Mouse (Mus musculus): ENCODE measurements around the gene Cib4. TPM values are rescaled to one million over a fixed set of nuclear protein-coding genes. Genes with fewer than 3 reads are reported as not detected.

The Cib4 gene
- polyA plus RNA-seq, 2 experiments = not detected

GRCm38 (mm10) chr5:30580725-30581124 lies 35.1 kb upstream of the Cib4 start:
- ATAC-seq (ENCODE audit: insufficient read depth) = no peak
- TF ChIP-seq EP300 (IDR thresholded peaks at IDR 0.05; ENCODE audit: low read depth) = no peak
- no peak for TF ChIP-seq CTCF (IDR thresholded peaks at IDR 0.05; ENCODE audit: low read depth)

DNA sequence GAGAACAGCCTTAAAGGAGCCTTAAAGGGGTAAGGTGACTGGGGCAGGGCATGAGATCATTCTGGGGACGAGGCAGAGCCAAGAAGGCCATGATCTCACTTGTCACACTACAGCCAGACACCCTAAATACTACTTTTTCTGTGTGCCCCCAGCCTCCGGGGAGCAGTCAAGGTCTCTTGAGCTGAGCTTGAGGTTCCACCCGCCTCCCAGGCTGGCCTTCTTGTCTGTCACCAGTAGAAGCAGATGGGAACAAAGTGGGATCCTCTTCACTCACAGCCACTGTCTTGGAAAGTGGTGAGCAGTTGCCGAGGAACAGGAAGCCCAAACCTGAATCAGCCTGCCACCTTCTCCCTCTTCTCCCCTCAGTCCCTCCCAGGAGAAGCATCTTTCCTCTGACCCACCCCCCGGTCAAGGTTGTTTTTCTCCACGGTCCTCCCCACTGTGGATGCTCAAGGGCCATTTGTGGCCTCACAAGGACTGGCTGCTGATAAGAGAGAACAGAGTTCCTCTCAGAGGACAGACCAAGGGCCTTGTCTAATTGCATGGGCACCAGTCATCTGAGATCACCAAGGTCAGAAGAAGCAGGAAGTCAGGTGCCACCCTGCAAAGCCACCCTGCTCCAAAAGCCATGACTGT lies 32.9 kb upstream of the Cib4 start:
- Histone ChIP-seq H3K36me3 (replicated peaks; ENCODE audit: control insufficient read depth, insufficient read depth, low read depth) (no peaks in the 10 kb centered on the region), H3K27ac (no peak overlapping the region), H3K9me3 (ENCODE audit: control insufficient read depth, low read length) (no peaks in the 10 kb centered on the region), H3K4me3 (ENCODE audit: insufficient read depth in 1 of 2, low read depth in 2 of 2, low read length in 2 of 2) (no peak overlapping the region), H3K9ac (replicated peaks) (no peak overlapping the region), H3K4me1 (replicated peaks; ENCODE audit: control insufficient read depth in 2 of 2, insufficient read depth in 2 of 2, low read length in 1 of 2) (peaks cover 0 to 10% of the 10 kb centered on the region in 2 experiments; a peak in 2 of 4 replicates), H3K4me2 (ENCODE audit: low read depth) (no peak overlapping the region), H3K27me3 (ENCODE audit: control insufficient read depth, insufficient read depth, low read length) (no peaks in the 10 kb centered on the region)
- ATAC-seq (ENCODE audit: insufficient read depth) (no peak), DNase-seq (ENCODE audit: low read depth in 3 of 3, low spot score in 3 of 3) (no peak)
- WGBS (ENCODE audit: insufficient replicate concordance) = 51% methylated on average over 6 of the region's 6 CpGs
- no peak for TF ChIP-seq EP300 (IDR thresholded peaks at IDR 0.05; ENCODE audit: low read depth)
- TF ChIP-seq CTCF (IDR thresholded peaks at IDR 0.05; ENCODE audit: low read depth) = no peak

More at GRCm38 (mm10) chr5:30580725-30581124, 35.1 kb upstream of the Cib4 start:
- Histone ChIP-seq H3K27me3 (ENCODE audit: control insufficient read depth, insufficient read depth, low read length) (no peaks in the 10 kb centered on the region; the same call in 1 of the 2 replicates), H3K27ac (no peak overlapping the region), H3K4me2 (ENCODE audit: low read depth) (no peak overlapping the region), H3K9me3 (ENCODE audit: control insufficient read depth, low read length) (no peaks in the 10 kb centered on the region), H3K9ac (replicated peaks) (no peak overlapping the region), H3K4me3 (ENCODE audit: insufficient read depth in 1 of 2, low read depth in 2 of 2, low read length in 2 of 2) (no peak overlapping the region), H3K4me1 (replicated peaks; ENCODE audit: control insufficient read depth in 2 of 2, insufficient read depth in 2 of 2, low read length in 1 of 2) (peaks cover 0 to 10% of the 10 kb centered on the region in 2 experiments; a peak in 2 of 4 replicates), H3K36me3 (replicated peaks; ENCODE audit: control insufficient read depth, insufficient read depth, low read depth) (no peaks in the 10 kb centered on the region)
- DNase-seq (ENCODE audit: low read depth in 3 of 3, low spot score in 3 of 3) = no peak
- 44% methylated on average over 6 of the region's 6 CpGs for WGBS (ENCODE audit: insufficient replicate concordance)

GRCm38 (mm10) chr5:30577654-30578310 lies 32.1 kb upstream of the Cib4 start:
- H3K9ac ChIP-seq (replicated peaks) = no peak overlapping the region
- H3K4me1 ChIP-seq (replicated peaks; ENCODE audit: control insufficient read depth in 2 of 2, insufficient read depth in 2 of 2, low read length in 1 of 2) = peaks cover 0 to 10% of the 10 kb centered on the region in 2 experiments; a peak in 2 of 4 replicates
- H3K27ac ChIP-seq = no peak overlapping the region
- no peaks in the 10 kb centered on the region for H3K27me3 ChIP-seq (ENCODE audit: control insufficient read depth, insufficient read depth, low read length)
- no peaks in the 10 kb centered on the region for H3K36me3 ChIP-seq (replicated peaks; ENCODE audit: control insufficient read depth, insufficient read depth, low read depth)
- 71% methylated on average over 12 of the region's 12 CpGs for WGBS (ENCODE audit: insufficient replicate concordance)
- no peak overlapping the region for H3K4me2 ChIP-seq (ENCODE audit: low read depth)
- ATAC-seq (ENCODE audit: insufficient read depth) = no peak
- H3K4me3 ChIP-seq (ENCODE audit: insufficient read depth in 1 of 2, low read depth in 2 of 2, low read length in 2 of 2) = no peak overlapping the region
- no peaks in the 10 kb centered on the region for H3K9me3 ChIP-seq (ENCODE audit: control insufficient read depth, low read length)
- no peak for TF ChIP-seq EP300 (IDR thresholded peaks at IDR 0.05; ENCODE audit: low read depth)
- no peak for DNase-seq (ENCODE audit: low read depth in 3 of 3, low spot score in 3 of 3)

- WGBS (ENCODE audit: insufficient replicate concordance) = 58% methylated on average over 9 of the region's 9 CpGs
- DNase-seq (ENCODE audit: low read depth in 3 of 3, low spot score in 3 of 3) = no peak
- peaks cover 0 to 10% of the 10 kb centered on the region in 2 experiments; a peak in 2 of 4 replicates for H3K4me1 ChIP-seq (replicated peaks; ENCODE audit: control insufficient read depth in 2 of 2, insufficient read depth in 2 of 2, low read length in 1 of 2)
- no peak overlapping the region for H3K9ac ChIP-seq (replicated peaks)
- H3K4me2 ChIP-seq (ENCODE audit: low read depth) = no peak overlapping the region
- no peak overlapping the region for H3K4me3 ChIP-seq (ENCODE audit: insufficient read depth in 1 of 2, low read depth in 2 of 2, low read length in 2 of 2)
- ATAC-seq (ENCODE audit: insufficient read depth) = no peak
- no peaks in the 10 kb centered on the region for H3K9me3 ChIP-seq (ENCODE audit: control insufficient read depth, low read length)
- no peak for TF ChIP-seq EP300 (IDR thresholded peaks at IDR 0.05; ENCODE audit: low read depth)
- no peaks in the 10 kb centered on the region for H3K36me3 ChIP-seq (replicated peaks; ENCODE audit: control insufficient read depth, insufficient read depth, low read depth)
- H3K27me3 ChIP-seq (ENCODE audit: control insufficient read depth, insufficient read depth, low read length) = no peaks in the 10 kb centered on the region
- H3K27ac ChIP-seq = no peak overlapping the region
Observed at GRCm38 (mm10) chr5:30577251-30577650, 31.6 kb upstream of the Cib4 start.

DNA sequence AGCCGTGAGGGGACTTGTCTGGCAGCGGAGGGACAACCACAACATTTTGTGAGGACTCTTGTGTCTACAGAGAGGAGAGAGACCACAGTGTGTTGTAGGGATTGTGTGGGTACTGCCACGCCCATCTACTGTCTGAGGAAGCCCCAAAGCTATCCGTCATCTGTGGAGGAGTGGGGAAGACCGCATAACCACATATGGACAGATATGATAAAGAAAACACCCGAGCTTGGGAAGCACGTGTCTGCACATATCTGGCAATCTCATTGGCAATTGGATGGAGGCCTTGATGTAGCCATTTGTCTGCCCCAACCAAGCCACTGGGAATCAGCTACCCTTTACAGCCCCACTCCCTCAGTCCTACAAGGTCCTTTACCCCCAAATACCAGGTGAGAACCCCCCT lies 30.6 kb upstream of the Cib4 start:
- Histone ChIP-seq H3K9ac (replicated peaks) (no peak overlapping the region), H3K4me1 (replicated peaks; ENCODE audit: control insufficient read depth in 2 of 2, insufficient read depth in 2 of 2, low read length in 1 of 2) (peaks cover 0 to 10% of the 10 kb centered on the region in 2 experiments; a peak in 2 of 4 replicates), H3K4me2 (ENCODE audit: low read depth) (no peak overlapping the region), H3K4me3 (ENCODE audit: insufficient read depth in 1 of 2, low read depth in 2 of 2, low read length in 2 of 2) (no peak overlapping the region), H3K9me3 (ENCODE audit: control insufficient read depth, low read length) (no peaks in the 10 kb centered on the region), H3K27me3 (ENCODE audit: control insufficient read depth, insufficient read depth, low read length) (no peaks in the 10 kb centered on the region), H3K27ac (no peak overlapping the region), H3K36me3 (replicated peaks; ENCODE audit: control insufficient read depth, insufficient read depth, low read depth) (no peaks in the 10 kb centered on the region)
- TF ChIP-seq EP300 (IDR thresholded peaks at IDR 0.05; ENCODE audit: low read depth) (no peak), CTCF (IDR thresholded peaks at IDR 0.05; ENCODE audit: low read depth) (no peak)
- ATAC-seq (ENCODE audit: insufficient read depth) (peak; percentile 74), DNase-seq (ENCODE audit: low read depth in 3 of 3, low spot score in 3 of 3) (peak in 2 of 3 experiments; percentile 11 to 15)
- 18% methylated on average over 7 of the region's 7 CpGs for WGBS (ENCODE audit: insufficient replicate concordance)
